Mouse (Mus musculus): ENCODE measurements at regions not wholly inside any gene's neighbourhood (a gene's known extent, or its start where the extent isn't known, plus 50 kb on each side); places are given as distances from the start of the nearest gene placed in this dataset.
A peak's percentile ranks its signal among the peaks of the same experiment; 100 is the strongest.

GRCm38 (mm10) chr17:16027989-16028388, 197.2 kb upstream of the Rgmb start:
- no peak overlapping the region for H3K27ac ChIP-seq
- H3K4me3 ChIP-seq (replicated peaks): no peak overlapping the region
- H3K4me1 ChIP-seq (replicated peaks): no peaks in the 10 kb centered on the region
- no peaks in the 10 kb centered on the region for H3K27me3 ChIP-seq
- H3K9ac ChIP-seq (replicated peaks): no peak overlapping the region
- no peaks in the 10 kb centered on the region for H3K9me3 ChIP-seq
- 84% methylated on average over 4 of the region's 4 CpGs for WGBS
- H3K36me3 ChIP-seq: no peaks in the 10 kb centered on the region
- no peak for ATAC-seq
- no peak overlapping the region for H3K4me2 ChIP-seq (replicated peaks)

GRCm38 (mm10) chr17:16004871-16005575, 174.2 kb upstream of the Rgmb start:
- no peaks in the 10 kb centered on the region for H3K27me3 ChIP-seq
- H3K4me2 ChIP-seq (replicated peaks): no peak overlapping the region
- H3K4me3 ChIP-seq (replicated peaks): no peak overlapping the region
- no peaks in the 10 kb centered on the region for H3K9me3 ChIP-seq
- no peaks in the 10 kb centered on the region for H3K36me3 ChIP-seq
- H3K27ac ChIP-seq: peak overlapping the region; percentile 59
- ATAC-seq: peak; percentile 95
- 16% methylated on average over 7 of the region's 7 CpGs for WGBS
- H3K4me1 ChIP-seq (replicated peaks): peaks cover 16% of the 10 kb centered on the region
- no peak overlapping the region for H3K9ac ChIP-seq (replicated peaks)

GRCm38 (mm10) chr17:16004002-16004401, 173.2 kb upstream of the Rgmb start:
- Histone ChIP-seq H3K4me2 (replicated peaks) (no peak overlapping the region), H3K27me3 (no peaks in the 10 kb centered on the region), H3K9ac (replicated peaks) (no peak overlapping the region), H3K9me3 (no peaks in the 10 kb centered on the region), H3K27ac (no peak overlapping the region), H3K36me3 (no peaks in the 10 kb centered on the region), H3K4me3 (replicated peaks) (no peak overlapping the region), H3K4me1 (replicated peaks) (peaks cover 16% of the 10 kb centered on the region)
- 80% methylated on average over 4 of the region's 4 CpGs for WGBS
- no peak for ATAC-seq

GRCm38 (mm10) chr17:15998771-15999170, 167.9 kb upstream of the Rgmb start:
- Histone ChIP-seq H3K36me3 (no peaks in the 10 kb centered on the region), H3K27me3 (no peaks in the 10 kb centered on the region), H3K9me3 (peaks cover 7% of the 10 kb centered on the region; the same call in 1 of the 2 replicates), H3K27ac (no peak overlapping the region), H3K4me1 (replicated peaks) (peaks cover 8% of the 10 kb centered on the region), H3K4me2 (replicated peaks) (no peak overlapping the region), H3K4me3 (replicated peaks) (no peak overlapping the region), H3K9ac (replicated peaks) (no peak overlapping the region)
- WGBS: 95% methylated on average over 4 of the region's 4 CpGs
- ATAC-seq: no peak

- Histone ChIP-seq H3K9ac (replicated peaks) (no peak overlapping the region), H3K4me1 (replicated peaks) (peaks cover 17% of the 10 kb centered on the region), H3K4me2 (replicated peaks) (no peak overlapping the region), H3K9me3 (peaks cover 7% of the 10 kb centered on the region; the same call in 1 of the 2 replicates), H3K27me3 (no peaks in the 10 kb centered on the region), H3K4me3 (replicated peaks) (no peak overlapping the region), H3K27ac (no peak overlapping the region), H3K36me3 (no peaks in the 10 kb centered on the region)
- 62% methylated on average over 1 of the region's 1 CpGs for WGBS
- no peak for ATAC-seq
Measured at GRCm38 (mm10) chr17:15997289-15997688, 166.4 kb upstream of the Rgmb start.

GRCm38 (mm10) chr17:15995493-15995892, 164.7 kb upstream of the Rgmb start:
- WGBS: 88% methylated on average over 1 of the region's 1 CpGs
- ATAC-seq: no peak
- Histone ChIP-seq H3K9me3 (peaks cover 7% of the 10 kb centered on the region; the same call in 1 of the 2 replicates), H3K27me3 (no peaks in the 10 kb centered on the region), H3K4me2 (replicated peaks) (no peak overlapping the region), H3K4me3 (replicated peaks) (no peak overlapping the region), H3K36me3 (no peaks in the 10 kb centered on the region), H3K27ac (no peak overlapping the region), H3K9ac (replicated peaks) (no peak overlapping the region), H3K4me1 (replicated peaks) (peaks cover 30% of the 10 kb centered on the region)

- Histone ChIP-seq H3K36me3 (no peaks in the 10 kb centered on the region), H3K4me2 (replicated peaks) (no peak overlapping the region), H3K27ac (peak overlapping the region; percentile 86), H3K27me3 (no peaks in the 10 kb centered on the region), H3K4me1 (replicated peaks) (peaks cover 45% of the 10 kb centered on the region), H3K9ac (replicated peaks) (peak overlapping the region; percentile 29; the same call in 1 of the 2 replicates), H3K4me3 (replicated peaks) (no peak overlapping the region), H3K9me3 (peaks cover 3% of the 10 kb centered on the region; the same call in 1 of the 2 replicates)
- WGBS: 10% methylated on average over 7 of the region's 7 CpGs
- peak; percentile 87 for ATAC-seq
Measured at GRCm38 (mm10) chr17:15993361-15994287, 162.8 kb upstream of the Rgmb start.

GRCm38 (mm10) chr17:15991916-15992315, 161.1 kb upstream of the Rgmb start:
- peaks cover 45% of the 10 kb centered on the region for H3K4me1 ChIP-seq (replicated peaks)
- H3K9ac ChIP-seq (replicated peaks): no peak overlapping the region
- H3K27ac ChIP-seq: no peak overlapping the region
- no peaks in the 10 kb centered on the region for H3K9me3 ChIP-seq
- no peak overlapping the region for H3K4me3 ChIP-seq (replicated peaks)
- no peak overlapping the region for H3K4me2 ChIP-seq (replicated peaks)
- H3K27me3 ChIP-seq: no peaks in the 10 kb centered on the region
- WGBS: 55% methylated on average over 5 of the region's 5 CpGs
- no peaks in the 10 kb centered on the region for H3K36me3 ChIP-seq
- no peak for ATAC-seq

- Histone ChIP-seq H3K9ac (replicated peaks) (no peak overlapping the region), H3K36me3 (no peaks in the 10 kb centered on the region), H3K27me3 (no peaks in the 10 kb centered on the region), H3K4me2 (replicated peaks) (peak overlapping the region; percentile 19; the same call in 1 of the 2 replicates), H3K9me3 (no peaks in the 10 kb centered on the region), H3K27ac (peak overlapping the region; percentile 79), H3K4me3 (replicated peaks) (no peak overlapping the region), H3K4me1 (replicated peaks) (peaks cover 45% of the 10 kb centered on the region)
- ATAC-seq: peak; percentile 87
- 4% methylated on average over 6 of the region's 6 CpGs for whole genome bisulfite sequencing
Measured at GRCm38 (mm10) chr17:15990303-15990702, 159.5 kb upstream of the Rgmb start.

- Histone ChIP-seq H3K4me1 (replicated peaks) (peaks cover 15% of the 10 kb centered on the region), H3K36me3 (no peaks in the 10 kb centered on the region), H3K9ac (replicated peaks) (no peak overlapping the region), H3K27me3 (no peaks in the 10 kb centered on the region), H3K4me2 (replicated peaks) (no peak overlapping the region), H3K27ac (no peak overlapping the region; the same call in 1 of the 2 replicates), H3K9me3 (no peaks in the 10 kb centered on the region), H3K4me3 (replicated peaks) (no peak overlapping the region)
- ATAC-seq: 0 out of 2 replicates have a peak, but pooled peaks have one; percentile 22
- WGBS: 30% methylated on average over 2 of the region's 2 CpGs
Measured at GRCm38 (mm10) chr17:15981558-15981957, 150.7 kb upstream of the Rgmb start.

- Histone ChIP-seq H3K9me3 (no peaks in the 10 kb centered on the region), H3K27ac (peak overlapping the region; percentile 75), H3K27me3 (no peaks in the 10 kb centered on the region), H3K4me2 (replicated peaks) (no peak overlapping the region), H3K36me3 (no peaks in the 10 kb centered on the region), H3K4me1 (replicated peaks) (peaks cover 15% of the 10 kb centered on the region), H3K9ac (replicated peaks) (0 out of 2 replicates have a peak overlapping the region, but pooled peaks have one; percentile 11), H3K4me3 (replicated peaks) (no peak overlapping the region)
- 17% methylated on average over 7 of the region's 7 CpGs for WGBS
- ATAC-seq: peak; percentile 98
Measured at GRCm38 (mm10) chr17:15977374-15978031, 146.7 kb upstream of the Rgmb start.

GRCm38 (mm10) chr17:15971351-15971685, 140.5 kb upstream of the Rgmb start:
- Histone ChIP-seq H3K4me3 (replicated peaks) (no peak overlapping the region), H3K4me2 (replicated peaks) (no peak overlapping the region), H3K9ac (replicated peaks) (no peak overlapping the region), H3K4me1 (replicated peaks) (no peaks in the 10 kb centered on the region), H3K36me3 (no peaks in the 10 kb centered on the region), H3K27me3 (no peaks in the 10 kb centered on the region), H3K27ac (no peak overlapping the region), H3K9me3 (no peaks in the 10 kb centered on the region)
- 100% methylated on average over 3 of the region's 3 CpGs for WGBS
- ATAC-seq: no peak

Data from midbrain, embryonic 13.5 days (tissue).